Mouse (Mus musculus) liver, embryonic 12.5 days (tissue): ENCODE measurements around the gene Col11a2. TPM values are rescaled to one million over a fixed set of nuclear protein-coding genes. Genes with fewer than 3 reads are reported as not detected.

Experiments
- ATAC-seq: fragments of 200-750 bp; cut with Nextera tagmentation; 2 replicates; pipeline ENCODE4 v1.8.0; 2017; ENCODE audit warnings: moderate number of reproducible peaks, mild to moderate bottlenecking, moderate library complexity
- H3K27ac ChIP-seq: fragments of 300-500 bp; sonication (generic); 2 replicates; pipeline ENCODE4 v1.5.1; 2016; ENCODE audit warnings: mild to moderate bottlenecking
- H3K27me3 ChIP-seq: fragments of 300-500 bp; sonication (generic); replicated peaks from 2 replicates; pipeline ENCODE4 v1.6.1; 2016; ENCODE audit warnings: mild to moderate bottlenecking, moderate library complexity
- H3K36me3 ChIP-seq: fragments of 300-500 bp; sonication (generic); 2 replicates; pipeline ENCODE4 v1.6.1; 2016; ENCODE audit warnings: mild to moderate bottlenecking, moderate library complexity
- H3K4me1 ChIP-seq: fragments of 300-500 bp; sonication (generic); 2 replicates; pipeline ENCODE4 v1.6.1; 2016
- H3K4me2 ChIP-seq: fragments of 300-500 bp; sonication (generic); 2 replicates; pipeline ENCODE4 v1.6.1; 2016; ENCODE audit warnings: mild to moderate bottlenecking, moderate library complexity
- H3K4me3 ChIP-seq: fragments of 300-500 bp; sonication (generic); 2 replicates; pipeline ENCODE4 v1.5.1; 2016; ENCODE audit warnings: mild to moderate bottlenecking, moderate library complexity
- H3K9ac ChIP-seq: fragments of 300-500 bp; sonication (generic); 2 replicates; pipeline ENCODE4 v1.6.1; 2016; ENCODE audit warnings: mild to moderate bottlenecking, moderate library complexity
- H3K9me3 ChIP-seq: fragments of 300-500 bp; sonication (generic); replicated peaks from 2 replicates; pipeline ENCODE4 v1.6.1; 2016; ENCODE audit warnings: mild to moderate bottlenecking, moderate library complexity
- WGBS: fragments of 180-500 bp; shearing (Covaris S2); methylation state at CpG from one replicate; pipeline ENCODE4 v1.1.7; 2016; ENCODE audit not compliant: insufficient replicate concordance; 5-methylcytosine and 5-hydroxymethylcytosine counted together
- polyA plus RNA-seq: library from polyadenylated mRNA; unstranded; fragments of >200 nt; fragmentation: Nextera tagmentation; extraction: Ambion mirVana; gene quantifications from 2 replicates; pipeline ENCODE4 v1.2.1, GENCODE M21; 2016

Gene Col11a2
- polyA plus RNA-seq, 1 experiment from 2014 or later, result 0.37 TPM

DNA sequence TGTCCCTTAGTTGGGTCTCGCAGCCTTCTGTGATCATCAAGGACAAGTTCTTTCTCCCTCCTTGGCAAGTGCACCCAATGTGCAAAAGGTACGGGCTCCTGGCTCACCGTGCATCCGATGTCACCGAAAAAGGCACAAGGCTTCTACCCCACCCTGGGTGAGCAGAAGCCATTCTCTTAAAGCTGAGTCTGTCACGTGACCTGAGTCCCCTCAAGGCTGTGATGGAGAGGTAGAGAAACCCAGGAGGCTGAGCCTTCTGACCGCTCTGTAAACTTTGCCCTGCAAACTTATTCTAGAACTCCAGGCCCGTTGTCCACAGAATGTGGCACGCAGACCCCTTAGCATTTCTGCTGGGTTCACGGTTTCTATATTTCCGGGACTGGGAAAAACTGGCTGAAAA is 39.8 kb downstream of the Col11a2 start:
- Histone ChIP-seq H3K4me3 (no peak overlapping the region), H3K4me1 (peaks cover 5% of the 10 kb centered on the region; the same call in 1 of the 2 replicates), H3K9me3 (0 out of 2 replicates have a peak, but pooled peaks cover 3% of the 10 kb centered on the region), H3K4me2 (no peak overlapping the region), H3K9ac (no peak overlapping the region; the same call in 1 of the 2 replicates), H3K27me3 (peaks cover 60% of the 10 kb centered on the region), H3K36me3 (no peaks in the 10 kb centered on the region), H3K27ac (no peak overlapping the region)
- WGBS, result 78% methylated on average over 11 of the region's 11 CpGs
- no peak for ATAC-seq

- H3K27me3 ChIP-seq, result peaks cover 62% of the 10 kb centered on the region
- 24% methylated on average over 5 of the region's 5 CpGs for WGBS
- H3K9me3 ChIP-seq, result 0 out of 2 replicates have a peak, but pooled peaks cover 3% of the 10 kb centered on the region
- no peak overlapping the region for H3K27ac ChIP-seq
- no peak overlapping the region for H3K9ac ChIP-seq
- no peak overlapping the region for H3K4me2 ChIP-seq
- H3K36me3 ChIP-seq, result no peaks in the 10 kb centered on the region
- ATAC-seq, result peak; percentile 37; the same call in 1 of the 2 replicates
- H3K4me3 ChIP-seq, result no peak overlapping the region
- peaks cover 5% of the 10 kb centered on the region; the same call in 1 of the 2 replicates for H3K4me1 ChIP-seq
Observed at GRCm38 (mm10) chr17:34079621-34080020, 40.4 kb downstream of the Col11a2 start.

GRCm38 (mm10) chr17:34083104-34083503 is 43.9 kb downstream of the Col11a2 start:
- Histone ChIP-seq H3K36me3 (no peaks in the 10 kb centered on the region), H3K4me2 (no peak overlapping the region), H3K4me3 (no peak overlapping the region), H3K27ac (no peak overlapping the region), H3K27me3 (peaks cover 51% of the 10 kb centered on the region), H3K9me3 (0 out of 2 replicates have a peak, but pooled peaks cover 3% of the 10 kb centered on the region), H3K4me1 (peaks cover 5% of the 10 kb centered on the region; the same call in 1 of the 2 replicates), H3K9ac (no peak overlapping the region)
- WGBS, result 27% methylated on average over 8 of the region's 8 CpGs
- no peak for ATAC-seq

GRCm38 (mm10) chr17:34087386-34087785 is 48.1 kb downstream of the Col11a2 start:
- no peak overlapping the region for H3K27ac ChIP-seq
- no peak overlapping the region for H3K4me3 ChIP-seq
- H3K4me1 ChIP-seq, result 0 out of 2 replicates have a peak, but pooled peaks cover 5% of the 10 kb centered on the region
- 47% methylated on average over 2 of the region's 2 CpGs for WGBS
- ATAC-seq, result no peak
- no peaks in the 10 kb centered on the region for H3K36me3 ChIP-seq
- H3K4me2 ChIP-seq, result no peak overlapping the region
- no peaks in the 10 kb centered on the region for H3K9me3 ChIP-seq
- H3K27me3 ChIP-seq, result peaks cover 36% of the 10 kb centered on the region
- no peak overlapping the region for H3K9ac ChIP-seq

- H3K27ac ChIP-seq, result no peak overlapping the region
- H3K36me3 ChIP-seq, result no peaks in the 10 kb centered on the region
- no peak overlapping the region for H3K4me2 ChIP-seq
- ATAC-seq, result no peak
- 70% methylated on average over 11 of the region's 11 CpGs for WGBS
- H3K4me1 ChIP-seq, result 0 out of 2 replicates have a peak, but pooled peaks cover 8% of the 10 kb centered on the region
- H3K9me3 ChIP-seq, result no peaks in the 10 kb centered on the region
- no peak overlapping the region for H3K9ac ChIP-seq
- H3K4me3 ChIP-seq, result no peak overlapping the region
- peaks cover 28% of the 10 kb centered on the region for H3K27me3 ChIP-seq
Observed at GRCm38 (mm10) chr17:34088124-34088523, 48.9 kb downstream of the Col11a2 start.

DNA sequence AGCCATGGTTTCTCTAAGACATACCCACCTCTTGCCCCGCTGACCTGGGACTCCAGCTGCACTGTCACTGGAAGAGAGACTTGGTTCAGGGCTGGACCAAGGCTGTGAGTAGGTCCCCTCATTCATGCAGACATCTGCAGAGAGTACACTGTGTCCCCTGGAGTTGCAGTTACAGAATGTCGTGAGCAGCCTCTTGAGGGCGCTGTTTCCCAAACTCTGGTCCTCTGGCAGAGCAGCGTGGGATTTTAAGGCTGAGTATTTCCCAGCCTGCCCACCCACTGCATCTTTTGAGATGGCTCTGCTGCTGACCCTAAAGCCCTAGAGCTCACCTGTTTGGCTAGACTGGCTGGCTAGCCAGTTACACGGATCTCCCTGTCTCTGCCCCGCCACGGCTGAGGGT is 51.7 kb downstream of the Col11a2 start:
- no peaks in the 10 kb centered on the region for H3K9me3 ChIP-seq
- H3K4me2 ChIP-seq, result no peak overlapping the region
- no peak for ATAC-seq
- no peak overlapping the region for H3K4me3 ChIP-seq
- H3K27ac ChIP-seq, result no peak overlapping the region
- WGBS, result 53% methylated on average over 7 of the region's 7 CpGs
- no peaks in the 10 kb centered on the region for H3K36me3 ChIP-seq
- 0 out of 2 replicates have a peak, but pooled peaks cover 8% of the 10 kb centered on the region for H3K4me1 ChIP-seq
- no peak overlapping the region for H3K9ac ChIP-seq
- peaks cover 19% of the 10 kb centered on the region for H3K27me3 ChIP-seq

- Histone ChIP-seq H3K9me3 (no peaks in the 10 kb centered on the region), H3K36me3 (no peaks in the 10 kb centered on the region), H3K27me3 (peaks cover 18% of the 10 kb centered on the region), H3K27ac (no peak within 1 kb of the TSS), H3K4me1 (0 out of 2 replicates have a peak, but pooled peaks cover 8% of the 10 kb centered on the region), H3K4me3 (no peak within 1 kb of the TSS), H3K9ac (0 out of 2 replicates have a peak within 1 kb of the TSS, but pooled peaks have one; percentile 7), H3K4me2 (peak within 1 kb of the TSS; percentile 5; the same call in 1 of the 2 replicates)
- WGBS, result 16% methylated on average over 11 of the region's 11 CpGs
- ATAC-seq, result no peak
Observed at GRCm38 (mm10) chr17:34092197-34092875, 53.1 kb downstream of the Col11a2 start, which contains the start of gene H2-Oa. H2-Oa (plus strand) TSS chr17:34092340.

GRCm38 (mm10) chr17:34093199-34093874 is 54.1 kb downstream of the Col11a2 start:
- Histone ChIP-seq H3K4me2 (no peak overlapping the region), H3K36me3 (no peaks in the 10 kb centered on the region), H3K9ac (no peak overlapping the region), H3K27ac (no peak overlapping the region), H3K4me1 (0 out of 2 replicates have a peak, but pooled peaks cover 4% of the 10 kb centered on the region), H3K4me3 (no peak overlapping the region), H3K9me3 (no peaks in the 10 kb centered on the region), H3K27me3 (peaks cover 18% of the 10 kb centered on the region)
- ATAC-seq, result peak; percentile 40; the same call in 1 of the 2 replicates
- WGBS, result 38% methylated on average over 7 of the region's 7 CpGs

- no peak overlapping the region for H3K27ac ChIP-seq
- 0 out of 2 replicates have a peak, but pooled peaks cover 4% of the 10 kb centered on the region for H3K4me1 ChIP-seq
- peaks cover 18% of the 10 kb centered on the region for H3K27me3 ChIP-seq
- ATAC-seq, result no peak
- no peak overlapping the region for H3K4me3 ChIP-seq
- 56% methylated on average over 27 of the region's 27 CpGs for WGBS
- no peaks in the 10 kb centered on the region for H3K36me3 ChIP-seq
- no peak overlapping the region for H3K4me2 ChIP-seq
- H3K9ac ChIP-seq, result no peak overlapping the region
- H3K9me3 ChIP-seq, result no peaks in the 10 kb centered on the region
Observed at GRCm38 (mm10) chr17:34094283-34095035, 55.2 kb downstream of the Col11a2 start.

- Histone ChIP-seq H3K27me3 (peaks cover 18% of the 10 kb centered on the region), H3K4me3 (no peak overlapping the region), H3K4me1 (peaks cover 4% of the 10 kb centered on the region; the same call in 1 of the 2 replicates), H3K4me2 (no peak overlapping the region), H3K9me3 (no peaks in the 10 kb centered on the region), H3K27ac (no peak overlapping the region), H3K36me3 (no peaks in the 10 kb centered on the region), H3K9ac (no peak overlapping the region)
- 58% methylated on average over 3 of the region's 3 CpGs for WGBS
- ATAC-seq, result no peak
Observed at GRCm38 (mm10) chr17:34096497-34097010, 57.3 kb downstream of the Col11a2 start.

GRCm38 (mm10) chr17:34097272-34097671 is 58.0 kb downstream of the Col11a2 start:
- Histone ChIP-seq H3K4me1 (peaks cover 12% of the 10 kb centered on the region), H3K27me3 (peaks cover 18% of the 10 kb centered on the region), H3K4me2 (no peak overlapping the region), H3K4me3 (no peak overlapping the region), H3K9ac (no peak overlapping the region), H3K36me3 (no peaks in the 10 kb centered on the region), H3K27ac (no peak overlapping the region), H3K9me3 (no peaks in the 10 kb centered on the region)
- WGBS, result 58% methylated on average over 5 of the region's 5 CpGs
- no peak for ATAC-seq
